Mouse (Mus musculus): ENCODE data around the gene Abhd2. TPM values are rescaled to one million over a fixed set of nuclear protein-coding genes. Genes with fewer than 3 reads are reported as not detected.

Gene Abhd2
- polyA plus RNA-seq, 1 experiment from 2014 or later = 7.0 TPM

GRCm38 (mm10) chr7:79303183-79303761 lies 30.3 kb downstream of the Abhd2 start:
- Histone ChIP-seq H3K4me1 (peaks cover 17% of the 10 kb centered on the region), H3K4me3 (no peak overlapping the region), H3K27me3 (ENCODE audit: low read depth, poor library complexity, severe bottlenecking) (no peaks in the 10 kb centered on the region), H3K36me3 (peaks cover 16% of the 10 kb centered on the region), H3K9me3 (replicated peaks) (no peaks in the 10 kb centered on the region), H3K27ac (no peak overlapping the region)
- no peak for DNase-seq (ENCODE audit: low spot score)
- 87% methylated on average over 6 of the region's 6 CpGs for WGBS

- Histone ChIP-seq H3K9me3 (replicated peaks) (no peaks in the 10 kb centered on the region), H3K4me3 (no peak overlapping the region), H3K27ac (peak overlapping the region; percentile 50; the same call in 1 of the 2 replicates), H3K4me1 (peaks cover 43% of the 10 kb centered on the region), H3K27me3 (ENCODE audit: low read depth, poor library complexity, severe bottlenecking) (no peaks in the 10 kb centered on the region), H3K36me3 (peaks cover 4% of the 10 kb centered on the region; the same call in 1 of the 2 replicates)
- DNase-seq (ENCODE audit: low spot score) = no peak
- WGBS = 82% methylated on average over 8 of the region's 8 CpGs
These were observed 35.5 kb downstream of the Abhd2 start for GRCm38 (mm10) chr7:79308455-79309030.

GRCm38 (mm10) chr7:79309247-79310190 lies 36.5 kb downstream of the Abhd2 start:
- H3K36me3 ChIP-seq = peaks cover 2% of the 10 kb centered on the region; the same call in 1 of the 2 replicates
- H3K9me3 ChIP-seq (replicated peaks) = no peaks in the 10 kb centered on the region
- peaks cover 53% of the 10 kb centered on the region for H3K4me1 ChIP-seq
- no peak for DNase-seq (ENCODE audit: low spot score)
- 68% methylated on average over 19 of the region's 19 CpGs for WGBS
- H3K27ac ChIP-seq = peak overlapping the region; percentile 50
- H3K27me3 ChIP-seq (ENCODE audit: low read depth, poor library complexity, severe bottlenecking) = no peaks in the 10 kb centered on the region
- H3K4me3 ChIP-seq = no peak overlapping the region

GRCm38 (mm10) chr7:79310191-79310555 lies 37.2 kb downstream of the Abhd2 start:
- Histone ChIP-seq H3K27me3 (ENCODE audit: low read depth, poor library complexity, severe bottlenecking) (no peaks in the 10 kb centered on the region), H3K27ac (no peak overlapping the region), H3K4me1 (peaks cover 59% of the 10 kb centered on the region), H3K9me3 (replicated peaks) (no peaks in the 10 kb centered on the region), H3K4me3 (no peak overlapping the region), H3K36me3 (no peaks in the 10 kb centered on the region)
- 67% methylated on average over 1 of the region's 1 CpGs for WGBS
- DNase-seq (ENCODE audit: low spot score) = no peak

- WGBS = 90% methylated on average over 5 of the region's 5 CpGs
- no peak for DNase-seq (ENCODE audit: low spot score)
- Histone ChIP-seq H3K27me3 (ENCODE audit: low read depth, poor library complexity, severe bottlenecking) (no peaks in the 10 kb centered on the region), H3K4me3 (no peak overlapping the region), H3K36me3 (no peaks in the 10 kb centered on the region), H3K4me1 (peaks cover 73% of the 10 kb centered on the region), H3K9me3 (replicated peaks) (no peaks in the 10 kb centered on the region), H3K27ac (peak overlapping the region; percentile 64; the same call in 1 of the 2 replicates)
These were observed 38.5 kb downstream of the Abhd2 start for GRCm38 (mm10) chr7:79311420-79311988.

- DNase-seq (ENCODE audit: low spot score) = no peak
- H3K36me3 ChIP-seq = no peaks in the 10 kb centered on the region
- H3K27ac ChIP-seq = peak overlapping the region; percentile 81
- H3K4me3 ChIP-seq = 0 out of 2 replicates have a peak overlapping the region, but pooled peaks have one; percentile 8
- H3K4me1 ChIP-seq = peaks cover 80% of the 10 kb centered on the region
- 47% methylated on average over 8 of the region's 8 CpGs for WGBS
- H3K27me3 ChIP-seq (ENCODE audit: low read depth, poor library complexity, severe bottlenecking) = no peaks in the 10 kb centered on the region
- no peaks in the 10 kb centered on the region for H3K9me3 ChIP-seq (replicated peaks)
These were observed 39.2 kb downstream of the Abhd2 start for GRCm38 (mm10) chr7:79312246-79312645.

- WGBS = 15% methylated on average over 12 of the region's 12 CpGs
- Histone ChIP-seq H3K27ac (peak overlapping the region; percentile 77), H3K27me3 (ENCODE audit: low read depth, poor library complexity, severe bottlenecking) (no peaks in the 10 kb centered on the region), H3K9me3 (replicated peaks) (no peaks in the 10 kb centered on the region), H3K36me3 (no peaks in the 10 kb centered on the region), H3K4me1 (peaks cover 93% of the 10 kb centered on the region), H3K4me3 (0 out of 2 replicates have a peak overlapping the region, but pooled peaks have one; percentile 8)
- DNase-seq (ENCODE audit: low spot score) = peak; percentile 50
These were observed 40.6 kb downstream of the Abhd2 start for GRCm38 (mm10) chr7:79313519-79314059.

- Histone ChIP-seq H3K4me3 (no peak overlapping the region), H3K27ac (peak overlapping the region; percentile 77), H3K9me3 (replicated peaks) (no peaks in the 10 kb centered on the region), H3K4me1 (peaks cover 84% of the 10 kb centered on the region), H3K36me3 (no peaks in the 10 kb centered on the region), H3K27me3 (ENCODE audit: low read depth, poor library complexity, severe bottlenecking) (no peaks in the 10 kb centered on the region)
- WGBS = 66% methylated on average over 5 of the region's 5 CpGs
- no peak for DNase-seq (ENCODE audit: low spot score)
These were observed 41.5 kb downstream of the Abhd2 start for GRCm38 (mm10) chr7:79314517-79314916.

GRCm38 (mm10) chr7:79315149-79315548 lies 42.1 kb downstream of the Abhd2 start:
- 76% methylated on average over 8 of the region's 8 CpGs for WGBS
- H3K4me3 ChIP-seq = no peak overlapping the region
- H3K27ac ChIP-seq = peak overlapping the region; percentile 77
- H3K4me1 ChIP-seq = peaks cover 78% of the 10 kb centered on the region
- no peaks in the 10 kb centered on the region for H3K36me3 ChIP-seq
- no peaks in the 10 kb centered on the region for H3K27me3 ChIP-seq (ENCODE audit: low read depth, poor library complexity, severe bottlenecking)
- no peak for DNase-seq (ENCODE audit: low spot score)
- H3K9me3 ChIP-seq (replicated peaks) = no peaks in the 10 kb centered on the region

- 15% methylated on average over 10 of the region's 10 CpGs for WGBS
These were observed 43.2 kb downstream of the Abhd2 start for GRCm38 (mm10) chr7:79316069-79316695.

GRCm38 (mm10) chr7:79317576-79317975 lies 44.6 kb downstream of the Abhd2 start:
- Histone ChIP-seq H3K27me3 (ENCODE audit: low read depth, poor library complexity, severe bottlenecking) (no peaks in the 10 kb centered on the region), H3K9me3 (replicated peaks) (no peaks in the 10 kb centered on the region), H3K4me1 (peaks cover 67% of the 10 kb centered on the region), H3K4me3 (no peak overlapping the region), H3K36me3 (no peaks in the 10 kb centered on the region), H3K27ac (peak overlapping the region; percentile 77)
- no peak for DNase-seq (ENCODE audit: low spot score)
- 77% methylated on average over 7 of the region's 7 CpGs for WGBS

More at GRCm38 (mm10) chr7:79316069-79316695, 43.2 kb downstream of the Abhd2 start:
- H3K4me3 ChIP-seq = no peak overlapping the region
- H3K27ac ChIP-seq = peak overlapping the region; percentile 77
- no peaks in the 10 kb centered on the region for H3K36me3 ChIP-seq
- no peaks in the 10 kb centered on the region for H3K27me3 ChIP-seq (ENCODE audit: low read depth, poor library complexity, severe bottlenecking)
- H3K4me1 ChIP-seq = peaks cover 71% of the 10 kb centered on the region
- peak; percentile 38 for DNase-seq (ENCODE audit: low spot score)
- H3K9me3 ChIP-seq (replicated peaks) = no peaks in the 10 kb centered on the region
